Mouse (Mus musculus) heart, postnatal 0 days (tissue): ENCODE data around the gene Stk24. TPM values are rescaled to one million over a fixed set of nuclear protein-coding genes. Genes with fewer than 3 reads are reported as not detected.

Source experiments
- ATAC-seq: fragments of 200-750 bp; cut with Nextera tagmentation; 2 replicates; pipeline ENCODE4 v1.8.0; 2017; ENCODE audit warnings: low read depth, moderate number of reproducible peaks, moderate library complexity; ENCODE audit not compliant: insufficient read depth
- DNase-seq: peaks from one replicate; pipeline ENCODE4 v3.0.0-alpha.2; 2016; ENCODE audit warnings: low spot score
- H3K27ac ChIP-seq: fragments of 300-500 bp; sonication (generic); 2 replicates; pipeline ENCODE4 v1.5.1; 2014; ENCODE audit warnings: low read depth, mild to moderate bottlenecking
- H3K27me3 ChIP-seq: fragments of 300-500 bp; sonication (generic); 2 replicates; pipeline ENCODE4 v1.6.1; 2014; ENCODE audit warnings: low read length, mixed read lengths; ENCODE audit not compliant: control insufficient read depth, insufficient read depth
- H3K36me3 ChIP-seq: fragments of 300-500 bp; sonication (generic); replicated peaks from 2 replicates; pipeline ENCODE4 v1.6.1; 2014; ENCODE audit warnings: low read length, mixed read lengths; ENCODE audit not compliant: control insufficient read depth, insufficient read depth
- H3K4me1 ChIP-seq: fragments of 300-500 bp; sonication (generic); 2 replicates; pipeline ENCODE4 v1.6.1; 2014; ENCODE audit warnings: antibody characterized with exemption; ENCODE audit not compliant: control insufficient read depth, insufficient read depth
- H3K4me2 ChIP-seq: fragments of 300-500 bp; sonication (generic); 2 replicates; pipeline ENCODE4 v1.6.1; 2014; ENCODE audit warnings: low read depth, mild to moderate bottlenecking, low read length, moderate library complexity
- H3K4me3 ChIP-seq: fragments of 300-500 bp; sonication (generic); 2 replicates; pipeline ENCODE4 v1.5.1; 2014; ENCODE audit warnings: low read depth, low read length
- H3K9ac ChIP-seq: fragments of 300-500 bp; sonication (generic); replicated peaks from 2 replicates; pipeline ENCODE4 v1.6.1; 2014; ENCODE audit warnings: low read depth, low read length, mixed read lengths
- H3K9me3 ChIP-seq: fragments of 300-500 bp; sonication (generic); replicated peaks from 2 replicates; pipeline ENCODE4 v1.6.1; 2016; ENCODE audit warnings: low read length; ENCODE audit not compliant: control insufficient read depth
- CTCF ChIP-seq: IDR thresholded peaks from 2 replicates; pipeline ENCODE4 v1.5.1; 2016; ENCODE audit warnings: antibody characterized with exemption, control low read depth, low read depth
- EP300 ChIP-seq: IDR thresholded peaks from 2 replicates; pipeline ENCODE4 v1.6.1; 2016; ENCODE audit warnings: antibody characterized with exemption, low read depth
- WGBS: fragments of 180-500 bp; shearing (Covaris S2); extraction: QIAGEN DNeasy Blood & Tissue Kit; methylation state at CpG from one replicate; pipeline ENCODE4 v1.1.7; 2014; 5-methylcytosine and 5-hydroxymethylcytosine counted together
- polyA plus RNA-seq: library from polyadenylated mRNA; unstranded; fragments of >200 nt; fragmentation: Nextera tagmentation; extraction: Ambion mirVana; gene quantifications from 2 replicates; pipeline ENCODE4 v1.2.1, GENCODE M21; 2015
- total RNA-seq: library from RNA; depleted of rRNA; stranded (reverse); fragments of >200 nt; gene quantifications from 2 replicates; pipeline ENCODE4 v1.2.3, GENCODE M21; 2014; ENCODE audit warnings: low replicate concordance

The Stk24 gene
- total and polyA plus RNA-seq, 2 experiments from 2014 or later = 26.7 to 62.9 TPM

- ATAC-seq = no peak
- Histone ChIP-seq H3K27me3 (no peaks in the 10 kb centered on the region), H3K4me3 (no peak overlapping the region), H3K9me3 (no peaks in the 10 kb centered on the region), H3K4me2 (no peak overlapping the region), H3K9ac (no peak overlapping the region), H3K4me1 (peaks cover 71% of the 10 kb centered on the region), H3K36me3 (no peaks in the 10 kb centered on the region), H3K27ac (no peak overlapping the region)
- WGBS = 79% methylated on average over 7 of the region's 7 CpGs
- TF ChIP-seq EP300 (no peak), CTCF (no peak)
- no peak for DNase-seq
These were observed 15.5 kb downstream of the Stk24 start for GRCm38 (mm10) chr14:121364282-121364681.

- Histone ChIP-seq H3K4me1 (peaks cover 70% of the 10 kb centered on the region), H3K36me3 (no peaks in the 10 kb centered on the region), H3K4me2 (no peak overlapping the region), H3K9me3 (no peaks in the 10 kb centered on the region), H3K4me3 (no peak overlapping the region), H3K27ac (peak overlapping the region; percentile 76), H3K9ac (no peak overlapping the region), H3K27me3 (no peaks in the 10 kb centered on the region)
- TF ChIP-seq EP300 (peak; percentile 82), CTCF (peak; percentile 9; the same call in 1 of the 2 replicates)
- WGBS = 43% methylated on average over 17 of the region's 17 CpGs
- peak; percentile 96 for DNase-seq
- ATAC-seq = peak; percentile 92
These were observed 18.3 kb downstream of the Stk24 start for GRCm38 (mm10) chr14:121361319-121362114.

- TF ChIP-seq EP300 = no peak
- TF ChIP-seq CTCF = no peak
- H3K9ac ChIP-seq = no peak overlapping the region
- WGBS = 71% methylated on average over 8 of the region's 8 CpGs
- H3K27me3 ChIP-seq = no peaks in the 10 kb centered on the region
- peaks cover 66% of the 10 kb centered on the region for H3K4me1 ChIP-seq
- H3K27ac ChIP-seq = no peak overlapping the region
- DNase-seq (no peak), ATAC-seq (no peak)
- H3K9me3 ChIP-seq = no peaks in the 10 kb centered on the region
- no peak overlapping the region for H3K4me2 ChIP-seq
- no peaks in the 10 kb centered on the region for H3K36me3 ChIP-seq
- H3K4me3 ChIP-seq = no peak overlapping the region
These were observed 20.0 kb downstream of the Stk24 start for GRCm38 (mm10) chr14:121359850-121360249.

GRCm38 (mm10) chr14:121359015-121359414 is 20.8 kb downstream of the Stk24 start:
- no peak overlapping the region for H3K27ac ChIP-seq
- TF ChIP-seq EP300 (no peak), CTCF (no peak)
- DNase-seq (no peak), ATAC-seq (no peak)
- 44% methylated on average over 3 of the region's 3 CpGs for WGBS
- no peak overlapping the region for H3K4me2 ChIP-seq
- H3K27me3 ChIP-seq = no peaks in the 10 kb centered on the region
- H3K9me3 ChIP-seq = no peaks in the 10 kb centered on the region
- H3K36me3 ChIP-seq = no peaks in the 10 kb centered on the region
- no peak overlapping the region for H3K4me3 ChIP-seq
- no peak overlapping the region for H3K9ac ChIP-seq
- peaks cover 65% of the 10 kb centered on the region for H3K4me1 ChIP-seq

GRCm38 (mm10) chr14:121358327-121358726 is 21.5 kb downstream of the Stk24 start:
- Histone ChIP-seq H3K9me3 (no peaks in the 10 kb centered on the region), H3K4me1 (peaks cover 71% of the 10 kb centered on the region), H3K27me3 (no peaks in the 10 kb centered on the region), H3K27ac (no peak overlapping the region), H3K9ac (no peak overlapping the region), H3K4me2 (no peak overlapping the region), H3K36me3 (no peaks in the 10 kb centered on the region), H3K4me3 (no peak overlapping the region)
- ATAC-seq (no peak), DNase-seq (no peak)
- WGBS = 74% methylated on average over 1 of the region's 1 CpGs
- TF ChIP-seq EP300 = no peak
- no peak for TF ChIP-seq CTCF
